Mouse (Mus musculus) bone marrow macrophage, adult 2 months (primary cell): ENCODE data around the gene Smad3.

ENCODE experiments used
- CTCF ChIP-seq: IDR thresholded peaks from 2 replicates; pipeline ENCODE4 v1.5.1; 2012; ENCODE audit warnings: low read depth, mild to moderate bottlenecking, low read length, moderate library complexity
- POLR2A ChIP-seq: IDR thresholded peaks from 2 replicates; pipeline ENCODE4 v1.6.1; 2012; ENCODE audit warnings: mild to moderate bottlenecking, low read depth, low read length, borderline replicate concordance

DNA sequence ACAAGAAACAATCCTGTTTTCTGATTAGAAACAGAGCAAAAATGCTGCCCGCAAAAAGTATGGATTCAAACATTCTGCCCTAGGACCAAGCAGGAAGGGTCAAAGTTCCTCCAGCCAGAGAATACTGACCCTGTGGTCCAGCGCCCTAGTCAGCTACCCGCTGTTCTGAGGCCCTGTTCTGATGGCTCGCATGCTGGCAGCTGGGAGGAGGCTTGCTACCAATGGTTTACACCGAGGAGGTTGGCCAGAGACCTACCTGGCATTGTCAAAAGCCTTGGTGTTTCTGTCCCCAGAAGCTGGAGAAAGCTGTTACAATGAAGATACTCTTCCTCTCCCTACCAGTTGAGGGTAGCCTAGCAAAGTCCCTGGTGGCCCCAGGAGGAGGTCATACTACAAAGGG lies 3.8 kb downstream of the Smad3 start:
- TF ChIP-seq CTCF (no peak), POLR2A (no peak)
